Mouse (Mus musculus): ENCODE measurements around the gene Igfbp2.

The Igfbp2 gene

DNA sequence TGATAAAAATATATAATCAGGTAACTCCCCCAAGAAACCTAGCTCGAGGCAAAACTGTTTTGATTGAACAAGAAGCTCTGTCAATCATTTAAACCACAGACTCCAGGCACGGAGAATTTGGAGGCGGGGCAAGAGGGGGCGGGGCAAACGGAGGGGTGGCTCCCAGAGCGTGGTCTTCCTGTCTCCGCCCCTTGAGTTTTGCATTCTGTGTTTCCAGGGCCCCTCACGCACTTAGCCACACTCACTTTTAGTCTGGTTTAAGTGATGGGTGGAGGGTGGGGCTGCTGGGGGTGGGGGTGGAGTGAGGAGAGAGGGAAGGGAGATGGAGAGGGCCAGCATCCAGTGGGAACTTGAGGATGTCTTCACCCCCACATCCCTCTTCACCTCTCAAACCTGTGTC lies 48.2 kb downstream of the Igfbp2 start:
- DNase-seq (ENCODE audit: low spot score in 2 of 2), result peak; percentile 90

DNA sequence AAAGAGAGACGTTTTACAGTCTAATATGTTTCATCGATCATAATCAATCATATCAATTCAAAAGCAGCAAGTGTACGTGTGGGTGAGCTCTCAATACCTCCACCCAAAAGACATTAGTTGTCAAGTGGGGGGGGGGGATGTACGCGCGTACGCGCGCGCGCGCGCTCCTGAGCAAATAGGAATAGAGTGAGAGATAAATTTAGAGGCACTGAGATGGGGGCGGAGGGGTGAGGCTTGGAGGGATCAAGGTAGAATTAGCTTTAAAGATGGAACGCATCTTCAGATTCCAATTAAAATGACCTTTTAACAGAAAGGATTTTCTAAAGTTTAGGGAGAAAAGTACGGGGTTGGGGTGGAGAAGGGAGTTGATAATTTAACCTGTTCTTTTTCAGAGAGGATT lies 48.8 kb downstream of the Igfbp2 start:
- no peak for DNase-seq (ENCODE audit: low spot score in 2 of 2)

DNA sequence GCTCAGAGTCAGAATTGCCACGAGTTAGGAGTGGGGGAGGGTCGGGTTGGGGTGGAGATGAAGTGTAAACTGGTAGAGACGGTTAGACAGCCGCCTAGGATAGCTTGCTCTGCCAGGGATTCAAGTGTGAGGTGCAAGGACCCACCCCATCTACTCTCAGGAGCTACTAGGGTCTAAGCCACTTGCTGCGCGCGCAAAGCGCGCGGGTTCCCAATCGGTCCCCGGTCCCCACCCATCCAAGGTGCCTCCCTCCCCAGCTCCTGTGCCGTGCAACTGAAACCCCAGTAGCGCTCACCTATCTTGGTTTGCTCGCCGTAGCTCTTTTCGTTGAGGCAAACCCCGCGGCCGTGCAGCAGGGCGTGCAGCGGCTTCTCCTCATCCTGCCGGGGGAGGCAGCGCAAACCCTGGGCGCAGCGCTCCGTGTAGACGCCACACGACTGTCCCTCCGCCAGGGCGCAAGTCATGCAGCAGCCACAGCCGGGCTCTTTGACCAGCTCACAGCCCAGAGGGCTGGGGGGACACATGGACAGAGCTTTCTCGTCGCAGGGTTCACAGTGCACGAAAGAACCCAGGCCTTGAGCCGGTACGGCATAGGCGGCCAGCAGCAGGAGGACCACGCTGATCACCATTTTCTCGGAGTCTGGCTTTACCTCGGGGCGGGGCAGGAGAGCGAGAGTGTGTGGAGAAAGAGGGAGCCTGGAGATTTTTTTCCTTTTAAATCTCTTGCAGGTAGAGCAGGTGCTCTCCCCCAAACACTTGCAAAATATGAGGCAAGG lies 49.4 kb downstream of the Igfbp2 start:
- DNase-seq (ENCODE audit: low spot score in 2 of 2), result peak; percentile 66 to 75

DNA sequence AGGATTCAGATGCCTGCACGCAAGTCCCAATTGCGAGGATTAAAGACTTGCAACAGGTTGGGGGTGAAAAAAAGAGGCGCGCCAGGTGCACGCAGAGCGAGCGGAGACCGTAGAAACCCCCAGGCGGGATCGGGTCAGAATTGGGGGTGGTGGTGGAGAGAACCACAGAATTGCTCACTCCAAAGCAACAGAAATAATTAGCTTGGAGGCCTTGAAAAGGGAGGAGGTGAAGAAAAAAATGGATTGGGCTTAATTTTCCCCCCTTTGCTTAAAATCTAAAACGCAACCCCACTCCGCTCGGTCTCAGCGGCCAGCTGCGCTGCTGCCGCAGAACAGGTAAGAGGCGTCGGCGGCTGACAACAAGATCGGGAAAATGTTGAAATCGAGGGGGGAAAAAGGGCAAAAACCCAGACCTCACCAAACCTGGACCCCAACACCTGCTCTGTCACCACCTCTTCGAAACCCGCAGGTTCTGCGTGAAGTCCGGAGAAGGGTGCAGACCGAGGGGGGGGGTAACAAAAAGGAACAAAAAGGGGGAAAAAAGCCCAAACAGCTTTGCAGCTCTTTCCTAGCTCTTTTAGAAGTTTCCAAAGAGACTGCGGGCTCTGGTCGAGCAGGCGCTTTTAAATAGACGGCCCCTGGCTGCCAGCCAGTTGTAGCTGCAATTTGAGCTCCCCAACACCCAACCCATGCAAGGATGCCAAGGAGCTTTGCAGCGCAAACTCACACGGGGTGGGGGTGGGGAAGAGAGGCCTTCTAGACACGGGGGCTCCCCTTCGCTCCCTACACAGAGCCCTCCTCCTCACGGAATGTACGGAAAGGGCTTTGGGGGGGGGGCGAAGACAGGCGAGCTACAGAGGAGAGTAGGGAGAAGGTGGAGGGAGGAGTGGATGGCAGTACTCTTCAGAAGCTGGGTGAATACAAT lies 50.2 kb downstream of the Igfbp2 start, which contains the start of gene Igfbp5:
Igfbp5 (minus strand) TSS at position 598 of the 925 bp plus-strand sequence.
- peak; percentile 88 for DNase-seq (ENCODE audit: low spot score in 2 of 2)

DNA sequence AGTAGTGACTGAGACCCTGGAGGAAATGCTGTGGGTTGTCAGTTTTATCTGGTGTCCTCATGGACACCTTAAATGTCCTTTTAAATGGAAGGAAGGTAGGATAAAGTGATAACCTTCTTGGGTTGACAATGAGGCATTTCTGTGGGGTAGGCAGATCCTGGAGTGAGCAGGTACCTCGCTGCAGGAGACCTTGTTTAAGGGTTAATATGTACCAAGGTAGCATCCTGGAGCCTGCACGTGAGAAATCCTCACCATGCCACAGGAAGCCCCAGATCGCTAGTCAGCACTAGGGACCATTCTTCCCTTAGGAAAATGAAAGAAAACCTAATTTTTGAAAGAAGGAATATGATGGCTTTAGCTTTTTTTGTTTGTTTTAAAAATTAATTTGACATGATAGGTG lies 51.4 kb downstream of the Igfbp2 start:
- no peak for DNase-seq (ENCODE audit: low spot score in 2 of 2)

DNA sequence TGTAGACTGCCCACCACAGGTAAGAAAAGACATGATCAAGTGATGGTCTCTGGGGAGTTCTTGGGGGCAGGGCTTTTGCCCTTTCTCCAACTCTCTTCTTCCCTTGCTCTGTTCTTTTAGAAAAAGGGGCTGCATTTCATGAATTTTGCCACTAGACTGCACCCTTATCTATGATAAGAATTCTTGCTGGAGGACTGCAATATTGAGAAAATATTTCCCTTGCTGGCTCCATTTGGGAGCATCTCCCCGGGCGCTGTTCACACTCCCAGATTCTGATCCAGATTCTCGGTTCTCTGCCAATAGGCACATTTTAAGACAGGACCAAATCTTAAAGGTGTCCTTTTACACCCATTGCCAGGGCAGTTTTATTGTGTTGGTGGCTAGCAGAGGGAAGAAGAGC lies 51.8 kb downstream of the Igfbp2 start:
- no peak for DNase-seq (ENCODE audit: low spot score in 2 of 2)

DNA sequence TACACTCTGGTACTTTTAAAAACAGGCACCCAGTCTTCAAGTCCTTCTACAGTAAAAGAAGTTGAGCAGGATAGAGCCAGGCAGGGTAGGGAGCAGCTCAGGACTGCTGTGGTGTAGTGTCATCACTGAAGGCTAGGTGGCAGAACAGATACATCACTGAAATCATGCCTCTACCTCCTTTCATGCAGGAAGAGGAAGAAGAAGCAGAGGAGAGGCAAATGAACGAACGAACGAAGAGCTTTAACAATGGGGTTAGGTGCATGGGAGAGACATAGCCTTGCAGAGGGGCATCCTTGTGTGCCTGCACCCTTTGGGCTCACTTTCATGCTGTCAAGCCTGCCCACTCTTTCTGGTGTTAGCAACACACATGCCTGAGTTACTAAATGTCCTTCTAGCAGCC lies 53.6 kb downstream of the Igfbp2 start:
- DNase-seq (ENCODE audit: low spot score in 2 of 2), result peak; percentile 75 to 78

DNA sequence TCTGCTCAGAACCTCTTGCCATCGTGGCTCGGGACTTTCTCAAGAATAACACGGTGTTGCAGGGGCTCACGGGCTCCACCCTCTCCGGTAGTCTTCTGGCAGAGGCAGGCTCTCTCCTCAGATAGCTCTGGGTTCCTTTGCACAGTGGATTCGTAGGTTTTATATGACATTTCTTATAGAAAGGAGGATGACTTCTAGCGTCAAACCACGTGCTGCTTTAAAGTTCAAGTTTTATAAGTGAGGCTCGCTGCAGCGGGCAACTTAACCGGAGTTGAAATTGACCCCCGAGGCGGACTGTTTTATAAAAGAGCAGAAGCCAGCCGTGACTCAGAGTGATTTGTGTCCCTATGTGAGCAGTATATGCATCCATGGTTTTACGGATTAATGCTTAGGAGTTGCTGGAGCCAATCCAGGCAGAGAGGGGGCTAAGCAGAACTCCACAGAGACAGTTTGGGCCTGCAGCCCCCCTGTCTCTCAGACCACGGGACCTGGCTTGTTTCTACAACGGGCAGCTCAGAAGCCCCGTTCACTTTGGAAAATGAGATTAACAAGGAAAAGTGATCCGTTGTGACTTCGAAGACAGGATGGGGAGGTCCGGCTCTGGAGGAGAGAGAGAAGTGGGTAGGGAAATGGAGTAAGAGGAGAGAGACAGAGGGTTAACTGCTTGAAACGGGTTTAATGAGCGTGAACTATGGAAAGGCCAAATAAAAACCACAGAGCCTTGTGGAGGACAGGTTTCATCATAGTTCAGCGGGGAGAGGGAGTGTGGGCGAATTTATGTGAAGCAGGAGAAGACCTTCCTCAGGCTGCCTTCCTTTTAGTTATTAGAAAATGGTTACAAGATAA lies 54.4 kb downstream of the Igfbp2 start:
- DNase-seq (ENCODE audit: low spot score in 2 of 2), result peak in 1 of 2 experiments; percentile 23

DNA sequence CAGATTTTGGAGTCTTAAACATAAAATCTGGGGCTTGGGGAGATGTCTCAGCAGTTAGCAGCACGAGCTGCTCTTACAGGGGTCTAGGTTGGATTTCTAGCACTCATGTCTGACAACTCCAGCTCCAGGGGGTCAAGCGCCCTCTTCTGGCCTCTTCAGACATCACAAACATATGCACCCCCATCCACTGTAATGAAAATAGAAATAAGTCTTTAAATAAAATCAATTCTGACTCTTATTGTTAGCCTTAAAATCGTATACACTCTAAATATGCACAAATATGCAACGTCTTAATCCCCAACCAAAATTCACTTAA lies 55.0 kb downstream of the Igfbp2 start:
- no peak for DNase-seq (ENCODE audit: low spot score in 2 of 2)

DNA sequence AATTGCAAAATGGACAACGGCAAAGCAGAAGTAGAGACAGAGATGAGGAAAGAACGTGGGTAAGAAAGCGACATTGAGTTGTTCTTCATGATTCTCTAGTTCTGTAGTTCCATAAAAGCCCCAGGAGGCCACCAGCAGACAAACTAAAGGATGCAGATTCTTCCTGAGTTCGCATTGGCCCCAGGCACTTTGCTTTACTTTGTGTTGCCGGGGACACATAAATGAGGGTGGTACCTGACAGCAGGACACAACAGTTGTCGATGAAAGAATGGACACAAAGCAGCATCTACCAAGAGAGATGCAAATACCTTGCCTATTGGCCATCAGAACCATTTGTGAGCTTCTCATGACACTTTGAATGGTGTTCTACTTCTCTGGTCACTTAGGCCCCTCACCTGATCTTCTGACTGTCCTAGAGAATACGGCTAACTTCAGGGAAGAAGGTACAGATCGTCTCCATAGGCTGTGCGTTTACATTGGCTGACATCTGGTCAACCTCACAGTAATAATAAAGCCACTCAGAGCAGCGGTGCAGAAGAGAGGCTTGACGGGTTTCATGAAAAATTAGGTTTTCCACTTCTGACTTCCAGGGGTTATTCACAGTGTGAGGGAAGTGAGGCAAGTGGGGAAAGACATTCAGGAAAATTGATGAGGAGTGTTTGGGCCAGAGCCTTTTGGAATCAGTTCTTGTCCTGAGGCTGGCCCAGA lies 61.0 kb downstream of the Igfbp2 start:
- no peak for DNase-seq (ENCODE audit: low spot score in 2 of 2)

DNA sequence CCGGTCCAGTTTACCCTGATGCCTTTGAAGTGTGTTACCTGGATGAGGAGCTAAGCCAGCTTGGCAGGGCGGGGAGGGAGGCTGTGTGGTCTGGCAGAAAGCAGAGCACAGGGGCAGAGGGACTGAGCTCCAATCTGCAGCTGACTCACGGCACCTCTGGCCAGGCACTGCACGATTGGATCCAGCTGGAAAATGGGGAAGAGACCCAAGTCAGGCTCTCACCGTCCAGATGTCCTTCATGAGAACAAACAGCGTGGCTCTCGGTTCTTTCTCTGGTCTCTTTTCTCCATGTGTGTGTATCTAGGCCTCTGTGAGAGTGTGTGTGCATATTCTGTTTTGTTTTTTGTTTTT lies 61.5 kb downstream of the Igfbp2 start:
- DNase-seq (ENCODE audit: low spot score in 2 of 2), result no peak

DNA sequence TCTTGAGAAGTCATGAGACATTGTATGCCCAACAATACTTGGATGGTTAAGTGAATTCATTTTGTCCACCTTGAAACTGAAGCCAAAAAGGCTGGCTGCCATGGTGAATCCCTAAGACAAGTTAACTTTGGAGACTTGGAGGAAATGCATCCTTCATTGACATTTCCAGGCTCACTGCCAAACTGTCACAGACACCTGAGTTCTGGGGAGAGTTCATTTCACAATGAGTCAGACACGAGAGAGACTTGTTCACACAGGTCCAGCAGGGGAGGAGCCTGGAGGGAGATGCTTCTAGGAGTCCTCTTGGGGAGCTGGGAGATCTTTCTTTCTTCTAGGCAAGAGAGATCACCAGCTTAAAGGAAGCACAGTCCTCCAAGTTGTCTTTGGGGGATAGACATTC lies 63.6 kb downstream of the Igfbp2 start:
- no peak for DNase-seq (ENCODE audit: low spot score in 2 of 2)

DNA sequence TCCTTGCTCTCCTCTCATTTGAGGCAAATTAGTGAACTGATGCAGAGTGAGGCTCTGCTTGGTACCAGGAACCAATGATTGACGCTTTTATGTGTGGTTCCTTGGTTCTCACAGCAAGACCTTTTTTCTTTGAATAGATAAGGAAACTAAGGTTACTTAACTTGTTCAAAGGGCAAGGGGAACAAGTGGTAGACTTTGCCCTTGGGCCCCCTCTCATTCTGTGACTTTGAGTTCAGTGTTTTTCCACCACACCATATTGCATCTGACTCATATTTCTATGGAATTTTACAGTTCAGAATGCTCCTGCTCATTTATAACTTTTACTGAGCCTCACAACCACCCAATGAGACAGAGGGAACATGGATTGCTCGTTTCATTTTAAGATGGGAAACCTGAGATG lies 71.5 kb downstream of the Igfbp2 start:
- no peak for DNase-seq (ENCODE audit: low spot score in 2 of 2)

Measured in right cerebral cortex, postnatal 10 days (tissue).